Mouse (Mus musculus): Measurements from ENCODE around the gene Tfpi.

GRCm38 (mm10) chr2:84393236-84393635 is 83.3 kb downstream of the Tfpi start:
- TF ChIP-seq GATA1 (IDR thresholded peaks at IDR 0.05; ENCODE audit: borderline replicate concordance, low read length) = no peak; the same call in 2 of the 3 replicates
- TF ChIP-seq FLI1 (IDR thresholded peaks at IDR 0.05; ENCODE audit: low read length) = no peak

Data from megakaryocyte, embryonic 14.5 days (primary cell).